Mouse (Mus musculus) urinary bladder, postnatal 10 days (tissue): ENCODE results near the gene Gm27235.
"Not testable (repeated sequence)": the region's sequence is repeated elsewhere in the genome, so short reads cannot be mapped to it uniquely, and the experiment has no call there.

Experiments used
- DNase-seq: peaks from one replicate; pipeline ENCODE4 v3.0.0; 2022; ENCODE audit warnings: low spot score

The Gm27235 gene

DNA sequence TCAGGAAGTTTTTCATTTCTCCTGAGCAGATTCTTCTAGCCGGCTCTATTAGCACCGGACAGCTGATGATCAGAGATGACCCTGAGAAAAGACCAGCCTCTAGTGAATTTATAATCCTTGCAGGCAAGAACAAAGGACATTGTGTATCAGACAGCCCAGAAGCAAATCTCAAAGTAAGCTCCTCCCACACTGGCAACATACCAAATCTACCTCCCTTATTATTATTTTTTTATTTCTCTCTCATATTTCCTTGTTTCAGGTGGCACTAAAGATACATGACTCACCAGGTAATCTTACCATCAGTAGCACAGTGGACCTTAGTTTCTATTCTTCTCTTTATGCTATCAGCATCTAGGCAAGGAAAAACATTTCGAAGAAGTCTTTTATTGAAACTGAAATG lies at the start of gene Gm27235, which contains the start of gene D730048I06Rik:
Gene Gm27235 (minus strand): TSS at position 101 of the 400 bp plus-strand sequence.
Gene D730048I06Rik (minus strand): TSS at position 112 of the 400 bp plus-strand sequence.
- no peak for DNase-seq

GRCm38 (mm10) chr9:35817881-35818280 lies 28.0 kb upstream of the Gm27235 start:
- not testable (repeated sequence) for DNase-seq

DNA sequence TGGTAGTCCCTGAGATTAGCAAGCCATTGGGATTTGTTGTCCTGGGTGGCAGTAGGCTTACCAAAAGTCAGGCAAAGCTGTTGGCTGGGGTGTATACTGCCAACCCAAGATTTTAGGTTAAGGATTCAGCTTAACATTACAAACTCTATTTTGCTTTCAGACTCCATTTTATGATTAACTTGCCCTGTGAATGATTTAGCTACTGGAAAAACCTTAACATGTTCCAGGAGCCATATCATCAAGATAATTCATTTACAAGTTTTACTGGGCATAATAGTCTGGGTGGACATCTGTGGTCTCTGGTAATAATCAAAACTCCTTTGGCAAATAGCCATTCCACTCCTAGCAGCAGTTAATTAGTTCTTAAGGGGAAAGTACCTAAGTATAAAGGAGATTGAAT lies 8.2 kb upstream of the Gm27235 start:
- no peak for DNase-seq

- DNase-seq, result no peak
Measured at GRCm38 (mm10) chr9:35778009-35778408, 11.9 kb downstream of the Gm27235 start, which contains the start of gene Gm17727. TSS of gene Gm17727 (minus strand) at chr9:35778109.

DNA sequence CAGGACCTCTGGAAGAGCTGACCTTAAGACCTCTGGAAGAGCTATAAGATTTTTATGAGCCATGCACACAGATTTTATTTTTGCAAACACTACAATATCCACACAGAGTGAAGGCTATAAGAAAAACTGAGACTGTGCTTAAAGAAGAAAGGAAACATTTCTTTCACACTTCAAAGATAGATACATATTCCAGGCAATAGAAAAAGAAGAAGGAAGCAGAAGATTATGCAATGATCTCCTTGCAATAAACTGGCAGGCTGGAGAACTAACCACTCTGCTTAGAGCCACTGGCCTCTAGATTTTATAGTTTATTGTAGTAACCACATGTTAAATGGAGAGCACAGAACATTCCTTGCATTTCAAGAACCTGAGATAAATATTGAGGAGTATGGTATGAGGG lies 33.1 kb downstream of the Gm27235 start:
- no peak for DNase-seq

GRCm38 (mm10) chr9:35740749-35741148 lies 49.2 kb downstream of the Gm27235 start, which contains the start of gene Gm17677:
TSS of gene Gm17677 (plus strand) at chr9:35741049.
- DNase-seq, result no peak
